Mouse (Mus musculus) thymus, adult 2 months (tissue): ENCODE data around the gene Gpr37l1. TPM values are rescaled to one million over a fixed set of nuclear protein-coding genes. Genes with fewer than 3 reads are reported as not detected.

ENCODE experiments used
- DNase-seq: peaks from one replicate; pipeline ENCODE4 v3.0.0; 2021
- H3K27ac ChIP-seq: fragments of 200-500 bp; 2 replicates; pipeline ENCODE4 v1.5.1; 2012; ENCODE audit warnings: low read length, control low read depth; ENCODE audit not compliant: control insufficient read depth, insufficient read depth
- H3K27me3 ChIP-seq: fragments of 200-500 bp; 2 replicates; pipeline ENCODE4 v1.6.1; 2012; ENCODE audit warnings: mild to moderate bottlenecking, low read length, moderate library complexity, mixed read lengths; ENCODE audit not compliant: control insufficient read depth, insufficient read depth
- H3K36me3 ChIP-seq: fragments of 200-500 bp; 2 replicates; pipeline ENCODE4 v1.6.1; 2012; ENCODE audit warnings: mild to moderate bottlenecking, low read length, moderate library complexity; ENCODE audit not compliant: control insufficient read depth, insufficient read depth
- H3K4me1 ChIP-seq: fragments of 200-500 bp; replicated peaks from 2 replicates; pipeline ENCODE4 v1.6.1; 2012; ENCODE audit warnings: low read length; ENCODE audit not compliant: control insufficient read depth, insufficient read depth
- H3K4me3 ChIP-seq: fragments of 200-500 bp; 2 replicates; pipeline ENCODE4 v1.5.1; 2012; ENCODE audit warnings: mild to moderate bottlenecking, low read length, control low read depth, moderate library complexity; ENCODE audit not compliant: control insufficient read depth, insufficient read depth
- CTCF ChIP-seq: fragments of 200-500 bp; IDR thresholded peaks from 2 replicates; pipeline ENCODE4 v1.5.1; 2012; ENCODE audit warnings: mild to moderate bottlenecking, control low read depth, low read length, moderate library complexity, borderline replicate concordance; ENCODE audit not compliant: control insufficient read depth, poor library complexity, insufficient read depth; ENCODE audit errors: extremely low read depth
- POLR2A ChIP-seq: fragments of 200-500 bp; IDR thresholded peaks from 2 replicates; pipeline ENCODE4 v1.6.1; 2012; ENCODE audit warnings: mild to moderate bottlenecking, low read length, control low read depth, moderate library complexity; ENCODE audit not compliant: control insufficient read depth, poor library complexity, insufficient read depth; ENCODE audit errors: extremely low read depth
- WGBS: fragments of 180-500 bp; shearing (Covaris S2); methylation state at CpG from one replicate; pipeline ENCODE4 v1.1.7; 2018; 5-methylcytosine and 5-hydroxymethylcytosine counted together
- polyA plus RNA-seq: library from polyadenylated mRNA; depleted of rRNA; stranded (reverse); fragments of >200 nt; gene quantifications from 2 replicates; pipeline ENCODE4 v1.2.3, GENCODE M21; 2012; rRNA removed

Gene Gpr37l1
- 0.50 and 0.77 TPM in 2 replicates for polyA plus RNA-seq

- H3K4me1 ChIP-seq: no peaks in the 10 kb centered on the region
- no peaks in the 10 kb centered on the region for H3K27me3 ChIP-seq
- no peak within 1 kb of the TSS for H3K27ac ChIP-seq
- H3K4me3 ChIP-seq: no peak within 1 kb of the TSS
- no peaks in the 10 kb centered on the region for H3K36me3 ChIP-seq
- no peak for DNase-seq
- TF ChIP-seq POLR2A (no peak), CTCF (no peak)
- WGBS: 65% methylated on average over 11 of the region's 11 CpGs
These were observed at the start of gene Gpr37l1 for GRCm38 (mm10) chr1:135167435-135167834. Gene Gpr37l1, minus strand, starts transcription at chr1:135167681.

- Histone ChIP-seq H3K27me3 (no peaks in the 10 kb centered on the region), H3K4me1 (no peaks in the 10 kb centered on the region), H3K36me3 (no peaks in the 10 kb centered on the region), H3K27ac (no peak overlapping the region), H3K4me3 (no peak overlapping the region)
- no peak for TF ChIP-seq POLR2A
- no peak for TF ChIP-seq CTCF
- WGBS: 93% methylated on average over 9 of the region's 9 CpGs
- no peak for DNase-seq
These were observed 46.5 kb upstream of the Gpr37l1 start for GRCm38 (mm10) chr1:135213772-135214640.

- WGBS: 79% methylated on average over 5 of the region's 5 CpGs
- no peaks in the 10 kb centered on the region for H3K36me3 ChIP-seq
- no peaks in the 10 kb centered on the region for H3K4me1 ChIP-seq
- no peaks in the 10 kb centered on the region for H3K27me3 ChIP-seq
- no peak overlapping the region for H3K4me3 ChIP-seq
- TF ChIP-seq POLR2A (no peak), CTCF (no peak)
- H3K27ac ChIP-seq: no peak overlapping the region
- DNase-seq: no peak
These were observed 42.9 kb upstream of the Gpr37l1 start for GRCm38 (mm10) chr1:135210421-135210820.

- Histone ChIP-seq H3K4me1 (no peaks in the 10 kb centered on the region), H3K27me3 (no peaks in the 10 kb centered on the region), H3K27ac (no peak overlapping the region), H3K36me3 (no peaks in the 10 kb centered on the region), H3K4me3 (no peak overlapping the region)
- TF ChIP-seq POLR2A: no peak
- no peak for TF ChIP-seq CTCF
- WGBS: 94% methylated on average over 9 of the region's 9 CpGs
- no peak for DNase-seq
These were observed 41.2 kb upstream of the Gpr37l1 start for GRCm38 (mm10) chr1:135208716-135209115.

DNA sequence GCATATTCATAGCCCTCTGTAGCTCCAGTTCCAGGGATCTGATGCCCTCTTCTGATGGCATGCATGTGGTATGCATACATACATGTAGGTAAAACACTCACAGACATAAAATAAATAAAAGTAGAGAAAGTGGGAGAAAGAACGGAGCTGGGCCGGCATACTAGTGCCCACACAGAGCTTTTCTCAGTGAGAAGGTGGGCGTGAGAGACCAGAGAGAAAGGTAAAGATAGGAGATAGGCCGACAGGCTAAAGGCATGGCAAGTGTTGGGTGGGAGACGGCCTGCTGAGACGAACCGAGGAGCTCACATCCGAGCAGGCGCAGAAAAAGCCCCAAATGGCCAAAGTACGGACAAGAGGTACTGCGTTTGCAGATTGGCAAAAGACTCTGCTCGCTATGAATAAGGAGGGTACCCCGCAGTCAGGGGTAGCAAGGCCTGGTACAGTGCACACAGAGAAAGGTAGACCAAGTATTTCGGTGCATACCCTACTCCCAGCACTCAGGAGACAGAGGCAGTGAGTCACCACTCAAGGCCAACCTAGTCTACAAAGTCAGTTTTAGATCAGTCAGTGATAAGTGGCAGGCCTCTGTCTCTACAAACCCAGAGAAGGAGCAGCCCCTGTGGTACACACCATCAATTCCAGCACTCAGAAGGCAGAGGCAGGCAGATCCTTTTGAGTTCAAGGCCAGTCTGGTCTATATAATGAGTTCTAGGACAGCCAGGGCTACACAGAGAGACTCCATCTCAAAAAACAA lies 39.3 kb upstream of the Gpr37l1 start:
- Histone ChIP-seq H3K27ac (no peak overlapping the region), H3K4me1 (no peaks in the 10 kb centered on the region), H3K4me3 (no peak overlapping the region), H3K27me3 (no peaks in the 10 kb centered on the region), H3K36me3 (no peaks in the 10 kb centered on the region)
- WGBS: 97% methylated on average over 14 of the region's 14 CpGs
- no peak for TF ChIP-seq POLR2A
- no peak for TF ChIP-seq CTCF
- no peak for DNase-seq

DNA sequence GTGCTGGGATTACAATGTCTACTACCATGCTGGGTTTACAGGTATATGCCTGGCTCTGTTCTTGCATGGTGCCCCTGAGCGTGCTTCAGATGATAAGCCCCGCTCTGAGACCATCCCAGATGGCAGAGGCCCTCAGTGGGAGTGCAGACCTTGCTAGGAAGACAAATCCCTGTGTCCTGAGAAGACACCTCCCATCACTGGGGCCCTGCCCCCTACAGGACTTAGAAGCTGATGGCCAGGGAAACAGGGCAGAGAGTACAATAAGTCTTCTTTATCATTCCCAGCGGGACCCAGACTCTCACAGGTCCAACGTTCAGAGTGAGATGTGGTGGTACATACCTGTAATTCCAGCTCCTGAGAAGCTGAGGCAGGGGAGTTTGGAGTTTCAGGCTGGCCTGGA lies 37.8 kb upstream of the Gpr37l1 start:
- no peak for TF ChIP-seq POLR2A
- TF ChIP-seq CTCF: no peak
- Histone ChIP-seq H3K4me3 (no peak overlapping the region), H3K36me3 (no peaks in the 10 kb centered on the region), H3K4me1 (no peaks in the 10 kb centered on the region), H3K27me3 (no peaks in the 10 kb centered on the region), H3K27ac (no peak overlapping the region)
- no peak for DNase-seq
- WGBS: 92% methylated on average over 4 of the region's 4 CpGs
